ENCODE assay signal across 8 mouse cellular contexts in genomic region chr11:101462583-101463440, GRCm38 (mm10). TPM values are rescaled to one million over a fixed set of nuclear protein-coding genes. Genes with fewer than 3 reads are reported as not detected.
A peak's percentile ranks its signal among the peaks of the same experiment; 100 is the strongest.
DNase-seq lines count a peak whose midpoint lies in the region; ATAC-seq and TF ChIP-seq lines count a peak whose summit lies in the region.
"Had no signal": no experiment of that assay in that cellular context is flagged by ENCODE, and none has a peak within 500 bp of the region (broad histone marks: within the 10 kb centered on the region; RNA-seq: fewer than 3 reads in every experiment).

No protein-coding gene starts in this region.

- no peaks in the 10 kb centered on the region for H3K9me3 ChIP-seq in G1E (replicated peaks)
- no peaks in the 10 kb centered on the region for H3K9me3 ChIP-seq in hindbrain, embryonic 10.5 days
- H3K9me3 ChIP-seq: lung, embryonic 15.5 days had no signal

- peaks cover 58% of the 10 kb centered on the region for H3K36me3 ChIP-seq in G1E (replicated peaks)
- peaks cover 48% of the 10 kb centered on the region for H3K36me3 ChIP-seq in hindbrain, embryonic 10.5 days

- peak overlapping the region; percentile 81 for H3K27ac ChIP-seq in hindbrain, embryonic 10.5 days

- no peak for TF ChIP-seq CTCF in G1E (IDR thresholded peaks at IDR 0.05; ENCODE audit: low read depth, low read length)

- H3K4me1 ChIP-seq in G1E (ENCODE audit: insufficient read depth, low read depth, low read length): peaks cover 88% of the 10 kb centered on the region
- H3K4me1 ChIP-seq in hindbrain, embryonic 10.5 days (replicated peaks): peaks cover 84% of the 10 kb centered on the region

- no peaks in the 10 kb centered on the region for H3K27me3 ChIP-seq in G1E (ENCODE audit: insufficient read depth, low read length)
- H3K27me3 ChIP-seq in hindbrain, embryonic 10.5 days (ENCODE audit: insufficient read depth, poor library complexity, severe bottlenecking): peaks cover 8% of the 10 kb centered on the region
- H3K27me3 ChIP-seq: lung, embryonic 15.5 days had no signal

- H3K4me3 ChIP-seq in G1E (ENCODE audit: low read depth, low read length): peak overlapping the region; percentile 65; the same call in 1 of the 2 replicates
- peak overlapping the region; percentile 75 for H3K4me3 ChIP-seq in hindbrain, embryonic 10.5 days
- H3K4me3 ChIP-seq: lung, embryonic 15.5 days had no signal

- WGBS in hindbrain, embryonic 10.5 days: 34% methylated on average over 13 of the region's 13 CpGs

- peak; percentile 87 for DNase-seq in 416B (ENCODE audit: low read depth)
- peak; percentile 50 for DNase-seq in G1E (ENCODE audit: low spot score)
- peak; percentile 66 for DNase-seq in hindbrain, embryonic 10.5 days (ENCODE audit: low spot score)
- DNase-seq in mesoderm, embryonic 11.5 days (ENCODE audit: low read depth, low spot score): peak; percentile 64
- no peak for DNase-seq in natural killer cell, adult 2 months (ENCODE audit: low spot score in 2 of 2)
- no peak for DNase-seq in urinary bladder, adult 2 months (ENCODE audit: low spot score)
- no peak for DNase-seq in layer of hippocampus, adult 11-12 months (ENCODE audit: low spot score)

- 0 out of 2 replicates have a peak, but pooled peaks have one; percentile 15 for ATAC-seq in G1E (ENCODE audit: extremely low read depth, insufficient number of reproducible peaks, low FRiP score, poor library complexity, severe bottlenecking)

RNA-seq across cellular contexts. Expression of gene Rnd2, which starts 2.0 kb away (rescaled TPM):
- 26.5 and 32.0 TPM in 2 replicates for total RNA-seq in G1E (2014; fragmentation: Nextera tagmentation)
- 36.6 and 44.3 TPM in 2 replicates for total RNA-seq in G1E (2017)
- 35.3 and 46.4 TPM in 2 replicates for polyA plus RNA-seq in G1E (2012)
- 97.9 and 208 TPM in 2 replicates for polyA plus RNA-seq in hindbrain, embryonic 10.5 days (2016; fragmentation: Nextera tagmentation; extraction: Ambion mirVana)
- 19.2 TPM in 2 replicates for polyA plus RNA-seq in urinary bladder, adult 2 months (2012; rRNA removed)

RNA-seq across cellular contexts. Expression of gene Vat1, which starts 3.2 kb away (rescaled TPM):
- total RNA-seq in G1E (2014; fragmentation: Nextera tagmentation) (237 and 238 TPM in 2 replicates), G1E (2017) (98.5 and 103 TPM in 2 replicates)
- 384 and 452 TPM in 2 replicates for polyA plus RNA-seq in G1E (2012)
- polyA plus RNA-seq in hindbrain, embryonic 10.5 days (2016; fragmentation: Nextera tagmentation; extraction: Ambion mirVana): 61.1 and 108 TPM in 2 replicates
- polyA plus RNA-seq in urinary bladder, adult 2 months (2012; rRNA removed): 172 and 197 TPM in 2 replicates

RNA-seq across cellular contexts. Expression of gene Ifi35, which starts 14.6 kb away (rescaled TPM):
- total RNA-seq in G1E (2014; fragmentation: Nextera tagmentation) (26.3 and 34.3 TPM in 2 replicates), G1E (2017) (48.4 and 54.8 TPM in 2 replicates)
- 24.3 and 28.1 TPM in 2 replicates for polyA plus RNA-seq in G1E (2012)
- polyA plus RNA-seq in hindbrain, embryonic 10.5 days (2016; fragmentation: Nextera tagmentation; extraction: Ambion mirVana): 3.5 and 3.6 TPM in 2 replicates
- polyA plus RNA-seq in urinary bladder, adult 2 months (2012; rRNA removed): 66.6 and 79.9 TPM in 2 replicates

RNA-seq across cellular contexts. Expression of gene Rpl27, which starts 20.7 kb away (rescaled TPM):
- 787 and 879 TPM in 2 replicates for total RNA-seq in G1E (2014; fragmentation: Nextera tagmentation)
- 1,687 and 2,225 TPM in 2 replicates for total RNA-seq in G1E (2017)
- polyA plus RNA-seq in G1E (2012): 444 and 1,039 TPM in 2 replicates
- polyA plus RNA-seq in hindbrain, embryonic 10.5 days (2016; fragmentation: Nextera tagmentation; extraction: Ambion mirVana): 414 and 455 TPM in 2 replicates
- polyA plus RNA-seq in urinary bladder, adult 2 months (2012; rRNA removed): 932 and 1,046 TPM in 2 replicates

RNA-seq across cellular contexts. Expression of gene Ptges3l, which starts 37.7 kb away (rescaled TPM):
- total RNA-seq in G1E (2014; fragmentation: Nextera tagmentation): not detected in 2 replicates
- total RNA-seq in G1E (2017): 0.12 and 0.33 TPM in 2 replicates
- 0.17 and 0.22 TPM in 2 replicates for polyA plus RNA-seq in G1E (2012)
- polyA plus RNA-seq in hindbrain, embryonic 10.5 days (2016; fragmentation: Nextera tagmentation; extraction: Ambion mirVana): 4.0 and 4.5 TPM in 2 replicates
- polyA plus RNA-seq in urinary bladder, adult 2 months (2012; rRNA removed): 21.1 and 28.2 TPM in 2 replicates

Comparison
In these comparisons a context has a peak if more than half of its experiments do, and no peak if none do; other contexts are left out.
1. DNase-seq: peak in 416B (single experiment), G1E (single experiment), hindbrain, embryonic 10.5 days (single experiment) and mesoderm, embryonic 11.5 days (single experiment); none in natural killer cell, adult 2 months (0 of 2), urinary bladder, adult 2 months (single experiment) and layer of hippocampus, adult 11-12 months (single experiment).